Mouse (Mus musculus): ENCODE measurements at regions not wholly inside any gene's neighbourhood (a gene's known extent, or its start where the extent isn't known, plus 50 kb on each side); places are given as distances from the start of the nearest gene placed in this dataset.

DNA sequence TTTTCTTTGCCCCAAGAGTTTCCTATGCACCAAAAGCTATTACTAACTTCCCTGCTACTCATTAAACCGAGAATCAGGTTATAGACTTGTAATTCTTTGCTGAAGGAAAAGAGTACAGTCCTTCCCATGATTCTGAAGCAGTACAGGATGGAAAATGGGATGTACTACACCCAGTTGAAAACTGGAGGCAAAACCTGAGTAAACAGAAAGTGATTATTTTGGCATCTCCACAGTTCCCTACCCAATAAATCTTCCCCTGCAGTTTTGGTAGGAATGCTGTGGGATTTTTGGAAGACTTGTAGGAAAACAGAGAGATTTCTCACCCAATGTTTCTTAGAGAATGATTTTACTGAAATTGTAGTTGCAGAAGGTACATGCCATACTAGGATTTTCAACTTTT lies 268.5 kb downstream of the Dio2 start:
- DNase-seq, result no peak

DNA sequence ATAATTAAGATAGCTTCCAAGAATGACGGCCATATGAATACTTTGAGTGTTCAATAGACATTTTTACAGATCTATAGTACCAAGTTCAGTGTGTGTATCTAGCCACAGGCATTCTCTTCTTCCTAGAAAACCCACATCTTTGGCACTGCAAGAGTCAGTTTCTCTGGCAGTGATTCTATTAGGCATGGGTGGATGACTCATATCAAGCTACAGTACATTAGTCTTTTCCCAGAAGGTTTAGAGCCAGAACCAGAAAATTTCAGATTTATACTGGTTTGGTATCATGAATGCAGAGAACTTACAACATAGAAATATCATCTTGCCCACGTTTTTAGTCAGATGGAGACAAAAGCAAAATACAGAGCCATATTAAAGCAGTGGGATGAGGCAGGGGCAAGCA lies 278.1 kb downstream of the Dio2 start:
- DNase-seq, result no peak

DNA sequence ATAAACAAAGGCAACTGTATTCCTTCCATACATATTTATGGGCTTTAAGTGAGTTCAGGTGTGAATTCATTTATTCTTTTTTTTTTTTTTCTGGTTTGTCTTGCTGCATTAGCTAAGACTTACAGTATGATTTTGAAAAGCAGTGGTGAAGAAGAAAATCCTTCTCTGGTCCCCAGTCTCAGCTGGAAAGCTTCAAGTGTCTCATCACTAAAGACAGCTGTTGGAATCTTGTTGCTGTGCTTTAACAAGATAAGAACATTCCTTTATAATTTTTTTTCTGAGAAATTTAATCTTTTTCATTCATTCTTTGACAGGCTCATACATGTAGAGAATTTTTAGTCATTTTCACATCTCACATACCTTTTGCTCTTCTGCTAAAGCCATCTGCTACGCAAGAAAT lies 297.6 kb downstream of the Dio2 start:
- DNase-seq, result no peak

GRCm38 (mm10) chr12:90425276-90426063 lies 312.8 kb downstream of the Dio2 start:
- no peak for DNase-seq

GRCm38 (mm10) chr12:90417590-90418221 lies 320.5 kb downstream of the Dio2 start:
- no peak for DNase-seq

DNA sequence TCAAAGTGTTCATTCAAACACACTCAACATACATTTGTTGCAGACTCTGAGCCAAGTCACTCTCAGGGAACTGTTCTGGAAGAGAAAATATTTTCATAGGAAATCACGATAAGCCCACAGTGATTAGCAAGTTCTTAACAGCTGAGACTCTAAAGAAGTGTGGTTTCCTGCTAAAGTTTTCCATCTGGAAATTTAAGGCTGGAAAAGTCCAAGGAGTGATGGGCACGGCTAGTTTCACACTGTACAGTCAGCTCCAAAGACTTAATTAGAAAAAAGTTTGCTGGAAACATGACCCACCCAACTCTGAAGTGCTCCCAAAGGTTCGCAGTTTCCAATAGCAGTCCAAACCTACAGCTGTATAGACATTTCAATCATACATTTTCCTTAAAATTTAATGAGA lies 329.5 kb downstream of the Dio2 start:
- no peak for DNase-seq

- DNase-seq, result peak; percentile 32
These were observed 339.7 kb downstream of the Dio2 start for GRCm38 (mm10) chr12:90398564-90398963.

Measured in gastrocnemius, postnatal 10 days (tissue).